Mouse (Mus musculus) liver, postnatal 0 days (tissue): ENCODE results near the gene Pde10a.

Source experiments
- CTCF ChIP-seq: sonication (generic); IDR thresholded peaks from 2 replicates; pipeline ENCODE4 v1.5.1; 2016; ENCODE audit warnings: antibody characterized with exemption, low read depth
- EP300 ChIP-seq: IDR thresholded peaks from 2 replicates; pipeline ENCODE4 v1.6.1; 2016; ENCODE audit warnings: antibody characterized with exemption, low read depth, mild to moderate bottlenecking

GRCm38 (mm10) chr17:8839237-8840011 is 314.3 kb downstream of the Pde10a start:
- TF ChIP-seq CTCF (no peak), EP300 (no peak)
